9 mouse cellular contexts compared by ENCODE assay signal in the genomic region with DNA sequence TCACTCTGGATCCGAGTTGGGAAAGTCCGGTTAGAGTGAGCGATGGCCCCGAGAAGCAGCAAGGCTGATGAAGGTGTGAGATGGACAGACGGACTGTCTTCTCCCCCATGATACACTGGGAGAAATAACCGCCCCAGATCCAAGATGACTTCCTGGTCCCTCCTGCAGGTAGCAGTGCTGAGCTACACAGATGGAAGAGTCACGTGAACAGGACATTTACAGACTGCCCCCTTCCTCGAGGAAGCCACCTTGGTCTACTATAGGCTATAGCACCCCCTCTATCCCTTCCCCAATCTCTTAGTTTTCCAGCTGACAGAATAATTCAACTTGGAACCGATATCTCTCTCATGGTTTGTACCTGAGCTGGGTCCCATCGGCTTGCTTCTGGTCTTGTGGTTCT. TPM values are rescaled to one million over a fixed set of nuclear protein-coding genes. Genes with fewer than 3 reads are reported as not detected.
DNase-seq lines count a peak whose midpoint lies in the region; ATAC-seq and TF ChIP-seq lines count a peak whose summit lies in the region.
"Had no signal": no experiment of that assay in that cellular context is flagged by ENCODE, and none has a peak within 500 bp of the region (broad histone marks: within the 10 kb centered on the region; RNA-seq: fewer than 3 reads in every experiment).

No protein-coding gene starts in this region.

- H3K79me3 ChIP-seq in C2C12 (ENCODE audit: low read depth) = no peaks in the 10 kb centered on the region

- no peaks in the 10 kb centered on the region for H3K79me2 ChIP-seq in C2C12 (ENCODE audit: control insufficient read depth, insufficient read depth)

- peak; percentile 57; the same call in 1 of the 2 replicates for ATAC-seq in heart, embryonic 16.5 days (replicated peaks; ENCODE audit: extremely low read depth, insufficient read depth, low FRiP score)
- ATAC-seq in liver, embryonic 11.5 days (replicated peaks; ENCODE audit: low FRiP score) = no peak
- no peak for ATAC-seq in neural tube, embryonic 11.5 days (ENCODE audit: insufficient read depth, low FRiP score, low TSS enrichment)

- H3K4me3 ChIP-seq in C2C12 (ENCODE audit: insufficient read depth, poor library complexity, severe bottlenecking) = no peak overlapping the region
- H3K4me3 ChIP-seq in heart, embryonic 16.5 days (ENCODE audit: low read length) = peak overlapping the region; percentile 76
- H3K4me3 ChIP-seq in liver, embryonic 11.5 days (ENCODE audit: low read depth, low read length) = peak overlapping the region; percentile 66
- no peak overlapping the region for H3K4me3 ChIP-seq in neural tube, embryonic 11.5 days (ENCODE audit: low read depth, low read length)

- H3K27ac ChIP-seq in heart, embryonic 16.5 days (ENCODE audit: low read length) = no peak overlapping the region
- no peak overlapping the region for H3K27ac ChIP-seq in liver, embryonic 11.5 days (ENCODE audit: low read depth, low read length)
- no peak overlapping the region for H3K27ac ChIP-seq in neural tube, embryonic 11.5 days (ENCODE audit: low read depth, low read length)

- H3ac ChIP-seq in C2C12 (ENCODE audit: control insufficient read depth, insufficient read length, low read depth) = no peak overlapping the region

- peak; percentile 18 for TF ChIP-seq CTCF in C2C12 (IDR thresholded peaks at IDR 0.05; ENCODE audit: control insufficient read depth, insufficient read depth, insufficient read length)

- peaks cover 3% of the 10 kb centered on the region; the same call in 1 of the 2 replicates for H3K4me1 ChIP-seq in heart, embryonic 16.5 days (ENCODE audit: control insufficient read depth, insufficient read depth, low read length)
- no peaks in the 10 kb centered on the region for H3K4me1 ChIP-seq in liver, embryonic 11.5 days (replicated peaks; ENCODE audit: control insufficient read depth, insufficient read depth, low read length)
- peaks cover 13% of the 10 kb centered on the region; the same call in 1 of the 2 replicates for H3K4me1 ChIP-seq in neural tube, embryonic 11.5 days (ENCODE audit: control insufficient read depth, insufficient read depth, low read length)

- peaks cover 2% of the 10 kb centered on the region; the same call in 1 of the 2 replicates for H3K9me3 ChIP-seq in heart, embryonic 16.5 days (replicated peaks; ENCODE audit: control insufficient read depth, low read length)
- 0 out of 2 replicates have a peak, but pooled peaks cover 4% of the 10 kb centered on the region for H3K9me3 ChIP-seq in liver, embryonic 11.5 days (ENCODE audit: control insufficient read depth, low read length)
- H3K9me3 ChIP-seq in neural tube, embryonic 11.5 days (ENCODE audit: control insufficient read depth, low read length) = no peaks in the 10 kb centered on the region

- DNase-seq in adrenal gland, postnatal 10 days = peak; percentile 39
- DNase-seq in adrenal gland, adult 2 months = no peak
- peak; percentile 69 to 70 for DNase-seq in cerebellum, postnatal 36 days
- no peak for DNase-seq in liver, embryonic 11.5 days (ENCODE audit: low spot score)
- peak; percentile 43 for DNase-seq in neural tube, embryonic 11.5 days (ENCODE audit: low spot score)
- DNase-seq in layer of hippocampus, adult 11-12 months (ENCODE audit: low spot score) = no peak

- peak overlapping the region; percentile 100 for H3K4me2 ChIP-seq in heart, embryonic 16.5 days (ENCODE audit: low read depth, low read length)
- peak overlapping the region; percentile 94 for H3K4me2 ChIP-seq in liver, embryonic 11.5 days
- peak overlapping the region; percentile 100; the same call in 1 of the 2 replicates for H3K4me2 ChIP-seq in neural tube, embryonic 11.5 days (ENCODE audit: low read depth)

- H3K27me3 ChIP-seq in C2C12 (ENCODE audit: control insufficient read depth, insufficient read depth, insufficient read length) = peaks cover 12% of the 10 kb centered on the region
- H3K27me3 ChIP-seq in heart, embryonic 16.5 days (ENCODE audit: control insufficient read depth, insufficient read depth, low read length) = peaks cover 38% of the 10 kb centered on the region
- peaks cover 43% of the 10 kb centered on the region for H3K27me3 ChIP-seq in liver, embryonic 11.5 days (replicated peaks; ENCODE audit: control insufficient read depth, insufficient read depth, low read length)
- peaks cover 31% of the 10 kb centered on the region for H3K27me3 ChIP-seq in neural tube, embryonic 11.5 days (ENCODE audit: control insufficient read depth, insufficient read depth, low read length)

- no peaks in the 10 kb centered on the region for H3K36me3 ChIP-seq in C2C12 (ENCODE audit: control insufficient read depth, insufficient read depth)
- H3K36me3 ChIP-seq in heart, embryonic 16.5 days (ENCODE audit: control insufficient read depth, insufficient read depth) = no peaks in the 10 kb centered on the region
- H3K36me3 ChIP-seq in liver, embryonic 11.5 days (ENCODE audit: control insufficient read depth, insufficient read depth, low read length) = no peaks in the 10 kb centered on the region
- no peaks in the 10 kb centered on the region for H3K36me3 ChIP-seq in neural tube, embryonic 11.5 days (ENCODE audit: control insufficient read depth, insufficient read depth, low read length)

- WGBS in heart, embryonic 16.5 days = 19% methylated on average over 10 of the region's 10 CpGs
- WGBS in liver, embryonic 11.5 days = 16% methylated on average over 10 of the region's 10 CpGs
- 25% methylated on average over 10 of the region's 10 CpGs for WGBS in neural tube, embryonic 11.5 days

- no peak overlapping the region for H3K9ac ChIP-seq in heart, embryonic 16.5 days (ENCODE audit: low read length)
- no peak overlapping the region for H3K9ac ChIP-seq in liver, embryonic 11.5 days (ENCODE audit: low read depth, low read length)
- no peak overlapping the region for H3K9ac ChIP-seq in neural tube, embryonic 11.5 days (ENCODE audit: low read length)

TF ChIP-seq in C2C12, 6 proteins besides CTCF, POLR2A, EP300 and RAD21:
- TF ChIP-seq CEBPB (IDR thresholded peaks at IDR 0.05; ENCODE audit: low read depth) = no peak
- peak; percentile 84 for TF ChIP-seq USF1 (IDR thresholded peaks at IDR 0.05; ENCODE audit: low read depth)

RNA-seq across cellular contexts. Expression of a gene that starts 0.6 kb away (rescaled TPM):
- 10 to 100 TPM; 13.6 to 19.4 TPM for total RNA-seq in adrenal gland, postnatal 10 days (2021)
- total RNA-seq in adrenal gland, adult 2 months (2021) = 10 to 100 TPM; 12.1 to 24.2 TPM
- 21.5 and 28.3 TPM in 2 replicates for polyA plus RNA-seq in adrenal gland, adult 2 months (2012; rRNA removed)
- 3.7 TPM for polyA plus RNA-seq in C2C12 (2012; fragmentation: generic; extraction: Trizol)
- 1.4 and 1.7 TPM in 2 replicates for polyA plus RNA-seq in heart, embryonic 16.5 days (2015; fragmentation: Nextera tagmentation; extraction: Ambion mirVana)
- polyA plus RNA-seq in liver, embryonic 11.5 days (2014; fragmentation: Nextera tagmentation; extraction: Ambion mirVana) = 4.5 and 4.6 TPM in 2 replicates
- polyA plus RNA-seq in neural tube, embryonic 11.5 days (2014; fragmentation: Nextera tagmentation; extraction: Ambion mirVana) = 4.7 and 5.0 TPM in 2 replicates

RNA-seq across cellular contexts. Expression of a gene that starts 20.4 kb away (rescaled TPM):
- total RNA-seq in adrenal gland, postnatal 10 days (2021) = not detected
- not detected for total RNA-seq in adrenal gland, adult 2 months (2021)
- polyA plus RNA-seq in adrenal gland, adult 2 months (2012; rRNA removed) = not detected in 2 replicates
- polyA plus RNA-seq in C2C12 (2012; fragmentation: generic; extraction: Trizol) = not detected
- not detected in 2 replicates for polyA plus RNA-seq in heart, embryonic 16.5 days (2015; fragmentation: Nextera tagmentation; extraction: Ambion mirVana)
- not detected in 2 replicates for polyA plus RNA-seq in liver, embryonic 11.5 days (2014; fragmentation: Nextera tagmentation; extraction: Ambion mirVana)
- not detected in 2 replicates for polyA plus RNA-seq in neural tube, embryonic 11.5 days (2014; fragmentation: Nextera tagmentation; extraction: Ambion mirVana)
- total RNA-seq: gastrocnemius, adult 8-10 months had no signal

RNA-seq across cellular contexts. Expression of a gene that starts 33.9 kb away (rescaled TPM):
- total RNA-seq in adrenal gland, postnatal 10 days (2021) = not detected
- total RNA-seq in adrenal gland, adult 2 months (2021) = not detected
- not detected in 2 replicates for polyA plus RNA-seq in adrenal gland, adult 2 months (2012; rRNA removed)
- not detected for polyA plus RNA-seq in C2C12 (2012; fragmentation: generic; extraction: Trizol)
- not detected in 2 replicates for polyA plus RNA-seq in heart, embryonic 16.5 days (2015; fragmentation: Nextera tagmentation; extraction: Ambion mirVana)
- polyA plus RNA-seq in liver, embryonic 11.5 days (2014; fragmentation: Nextera tagmentation; extraction: Ambion mirVana) = not detected in 2 replicates
- polyA plus RNA-seq in neural tube, embryonic 11.5 days (2014; fragmentation: Nextera tagmentation; extraction: Ambion mirVana) = not detected in 2 replicates
- total RNA-seq: gastrocnemius, adult 8-10 months had no signal

RNA-seq across cellular contexts. Expression of a gene that starts 39.9 kb away (rescaled TPM):
- total RNA-seq in adrenal gland, postnatal 10 days (2021) = 1 to 10 TPM; 3.5 to 4.9 TPM
- 1 to 10 TPM; 4.0 to 6.0 TPM for total RNA-seq in adrenal gland, adult 2 months (2021)
- 11.4 and 11.9 TPM in 2 replicates for polyA plus RNA-seq in adrenal gland, adult 2 months (2012; rRNA removed)
- 1.5 TPM for polyA plus RNA-seq in C2C12 (2012; fragmentation: generic; extraction: Trizol)
- polyA plus RNA-seq in heart, embryonic 16.5 days (2015; fragmentation: Nextera tagmentation; extraction: Ambion mirVana) = 5.2 and 5.6 TPM in 2 replicates
- 1.2 and 1.5 TPM in 2 replicates for polyA plus RNA-seq in liver, embryonic 11.5 days (2014; fragmentation: Nextera tagmentation; extraction: Ambion mirVana)
- polyA plus RNA-seq in neural tube, embryonic 11.5 days (2014; fragmentation: Nextera tagmentation; extraction: Ambion mirVana) = 0.69 TPM in 2 replicates

Comparison
In these comparisons a context has a peak if more than half of its experiments do, and no peak if none do; other contexts are left out.
1. DNase-seq: peak in adrenal gland, postnatal 10 days (single experiment), cerebellum, postnatal 36 days (2 of 2) and neural tube, embryonic 11.5 days (single experiment); none in adrenal gland, adult 2 months (single experiment), liver, embryonic 11.5 days (single experiment) and layer of hippocampus, adult 11-12 months (single experiment).
2. H3K4me3 ChIP-seq: peak in heart, embryonic 16.5 days (single experiment) and liver, embryonic 11.5 days (single experiment); none in C2C12 (single experiment) and neural tube, embryonic 11.5 days (single experiment).
3. Peak in every context shown above with its lines, with median percentiles within 50 percentile points of each other: H3K4me2 ChIP-seq.